Mouse (Mus musculus) small intestine, adult 2 months (tissue): ENCODE measurements around the gene Cpsf6. TPM values are rescaled to one million over a fixed set of nuclear protein-coding genes. Genes with fewer than 3 reads are reported as not detected.

Experiments
- H3K27ac ChIP-seq: fragments of 200-500 bp; 2 replicates; pipeline ENCODE4 v1.5.1; 2012; ENCODE audit warnings: low read depth, low read length, control low read depth, inconsistent platforms; ENCODE audit not compliant: insufficient read depth
- H3K27me3 ChIP-seq: fragments of 200-500 bp; 2 replicates; pipeline ENCODE4 v1.6.1; 2012; ENCODE audit warnings: mild to moderate bottlenecking, moderate library complexity, low read length, inconsistent platforms; ENCODE audit not compliant: control insufficient read depth, insufficient read depth
- H3K36me3 ChIP-seq: fragments of 200-500 bp; 2 replicates; pipeline ENCODE4 v1.6.1; 2012; ENCODE audit warnings: mild to moderate bottlenecking, low read length, control low read depth, inconsistent platforms; ENCODE audit not compliant: control insufficient read depth, insufficient read depth
- H3K4me1 ChIP-seq: fragments of 200-500 bp; 2 replicates; pipeline ENCODE4 v1.6.1; 2012; ENCODE audit warnings: low read length, inconsistent platforms, mixed read lengths; ENCODE audit not compliant: control insufficient read depth, insufficient read depth, insufficient read length
- H3K4me3 ChIP-seq: fragments of 200-500 bp; 2 replicates; pipeline ENCODE4 v1.5.1; 2012; ENCODE audit warnings: low read depth, mild to moderate bottlenecking, control low read depth, inconsistent platforms, low read length, moderate library complexity
- CTCF ChIP-seq: fragments of 200-500 bp; IDR thresholded peaks from 2 replicates; pipeline ENCODE4 v1.5.1; 2012; ENCODE audit warnings: low read depth, mild to moderate bottlenecking, control low read depth, inconsistent platforms, low read length, moderate library complexity, mixed read lengths; ENCODE audit not compliant: insufficient replicate concordance, insufficient read length; ENCODE audit errors: extremely low read depth
- POLR2A ChIP-seq: fragments of 200-500 bp; IDR thresholded peaks from 2 replicates; pipeline ENCODE4 v1.6.1; 2012; ENCODE audit warnings: low read depth, mild to moderate bottlenecking, control low read depth, inconsistent platforms, low read length, moderate library complexity
- WGBS: fragments of 180-500 bp; shearing (Covaris S2); methylation state at CpG from one replicate; pipeline ENCODE4 v1.1.7; 2018; 5-methylcytosine and 5-hydroxymethylcytosine counted together
- polyA plus RNA-seq: library from polyadenylated mRNA; depleted of rRNA; stranded (reverse); fragments of >200 nt; gene quantifications from 2 replicates; pipeline ENCODE4 v1.2.3, GENCODE M21; 2012

The Cpsf6 gene
- polyA plus RNA-seq, 1 experiment: 36.6 TPM

DNA sequence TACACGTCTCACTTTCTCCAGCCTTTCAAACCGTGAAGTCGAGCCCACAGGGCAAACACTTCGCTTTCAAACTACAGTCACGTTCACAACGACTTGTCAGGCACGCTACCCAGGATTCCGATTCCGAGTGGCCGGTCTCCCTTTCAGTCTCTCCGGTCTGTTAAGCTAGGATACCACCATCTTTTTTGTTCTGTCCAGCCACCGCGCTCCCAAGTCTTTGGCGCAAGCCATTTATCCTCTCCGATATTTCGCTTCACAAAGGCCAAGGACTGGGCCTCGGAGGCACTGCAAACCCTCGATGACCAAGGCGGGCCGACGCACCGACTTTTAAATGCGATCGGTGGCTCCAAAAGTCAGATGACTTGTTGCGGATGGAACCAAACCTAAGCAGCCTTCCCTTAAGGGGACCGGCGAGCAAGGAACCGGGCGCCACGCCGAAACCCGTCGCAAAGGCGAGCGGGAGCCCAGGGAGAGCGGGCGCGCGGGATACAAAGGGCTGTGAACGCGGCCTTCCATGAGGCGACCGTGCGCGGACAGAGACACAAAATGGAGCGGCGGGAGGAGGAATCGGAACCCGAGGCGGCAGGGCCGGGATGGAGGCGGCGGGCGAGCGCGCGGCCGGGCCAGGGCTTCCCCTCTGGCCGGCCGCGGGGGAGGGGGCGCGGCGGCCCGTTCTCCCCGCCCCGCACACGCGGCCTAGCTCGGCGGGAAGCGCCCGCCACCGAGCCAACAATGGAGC, 3.8 kb downstream of the Cpsf6 start:
- Histone ChIP-seq H3K27me3 (no peaks in the 10 kb centered on the region), H3K36me3 (no peaks in the 10 kb centered on the region), H3K4me1 (peaks cover 2% of the 10 kb centered on the region; the same call in 1 of the 2 replicates), H3K27ac (peak overlapping the region; percentile 58), H3K4me3 (peak overlapping the region; percentile 80)
- TF ChIP-seq POLR2A: no peak
- TF ChIP-seq CTCF: no peak
- under 1% methylated on average over 74 of the region's 74 CpGs for WGBS

DNA sequence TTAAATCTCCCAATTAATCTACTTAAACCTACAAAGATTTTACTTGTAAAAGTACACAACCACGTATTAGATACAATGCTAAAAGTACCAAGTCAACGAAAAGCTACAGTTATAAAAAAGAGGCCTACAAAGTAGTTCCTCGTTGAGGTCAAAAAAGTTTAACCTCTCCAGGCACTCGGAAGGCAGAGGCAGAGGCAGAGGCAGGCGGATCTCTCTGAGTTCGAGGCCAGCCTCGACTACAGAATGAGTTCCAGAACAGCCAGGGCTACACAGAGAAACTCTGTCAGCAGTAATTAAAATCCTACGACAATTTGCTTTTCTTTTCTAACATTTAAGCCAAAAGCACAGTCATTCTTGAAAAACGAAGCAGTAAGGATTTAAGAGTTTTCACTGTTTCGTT, 4.7 kb downstream of the Cpsf6 start:
- Histone ChIP-seq H3K4me1 (peaks cover 2% of the 10 kb centered on the region; the same call in 1 of the 2 replicates), H3K27ac (no peak overlapping the region), H3K4me3 (peak overlapping the region; percentile 39), H3K36me3 (no peaks in the 10 kb centered on the region), H3K27me3 (no peaks in the 10 kb centered on the region)
- WGBS: 9% methylated on average over 10 of the region's 10 CpGs
- TF ChIP-seq CTCF (no peak), POLR2A (no peak)

DNA sequence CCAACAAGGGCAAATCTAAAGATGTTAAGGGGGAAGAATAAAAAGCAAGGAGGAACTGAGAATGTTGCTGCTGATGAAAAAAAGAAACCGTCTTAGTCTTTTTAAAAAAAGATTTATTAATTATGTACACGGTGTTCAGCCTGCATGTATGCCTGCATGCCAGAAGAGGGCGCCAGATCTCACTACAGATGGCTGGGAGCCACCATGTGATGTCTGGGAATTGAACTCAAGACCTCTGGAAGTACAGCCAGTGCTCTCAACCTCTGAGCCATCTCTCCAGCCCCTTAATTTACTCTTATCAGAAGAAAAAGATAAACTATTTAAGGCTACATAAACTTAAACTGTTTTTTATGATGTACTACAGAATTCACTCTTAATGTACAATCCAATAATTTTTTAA, 16.7 kb downstream of the Cpsf6 start:
- Histone ChIP-seq H3K27me3 (no peaks in the 10 kb centered on the region), H3K4me3 (no peak overlapping the region), H3K27ac (no peak overlapping the region), H3K4me1 (no peaks in the 10 kb centered on the region), H3K36me3 (peaks cover 42% of the 10 kb centered on the region)
- TF ChIP-seq CTCF (peak; percentile 88; the same call in 1 of the 2 replicates), POLR2A (no peak)
- 10% methylated on average over 3 of the region's 3 CpGs for WGBS

DNA sequence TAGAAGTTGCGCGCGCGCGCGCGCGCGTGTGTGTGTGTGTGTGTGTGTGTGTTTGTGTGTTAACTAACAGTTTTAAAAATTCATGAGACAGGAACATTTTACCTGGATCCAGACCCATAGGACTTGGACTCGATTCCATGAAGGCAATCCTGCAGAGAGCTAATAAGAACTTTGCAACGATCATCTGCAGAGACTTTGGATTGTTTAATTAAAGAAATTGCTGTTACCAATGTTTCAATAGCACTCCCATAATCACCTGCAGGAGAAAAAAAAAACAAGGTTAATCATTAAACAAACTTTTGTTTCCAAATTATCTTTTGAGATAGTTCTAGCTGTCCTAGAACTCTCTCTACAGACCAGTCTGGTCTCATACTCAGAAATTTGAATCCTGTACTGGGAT, 20.9 kb downstream of the Cpsf6 start:
- Histone ChIP-seq H3K27ac (no peak overlapping the region), H3K27me3 (no peaks in the 10 kb centered on the region), H3K4me3 (no peak overlapping the region), H3K4me1 (no peaks in the 10 kb centered on the region), H3K36me3 (peaks cover 48% of the 10 kb centered on the region)
- 75% methylated on average over 11 of the region's 11 CpGs for WGBS
- TF ChIP-seq POLR2A (no peak), CTCF (no peak)

DNA sequence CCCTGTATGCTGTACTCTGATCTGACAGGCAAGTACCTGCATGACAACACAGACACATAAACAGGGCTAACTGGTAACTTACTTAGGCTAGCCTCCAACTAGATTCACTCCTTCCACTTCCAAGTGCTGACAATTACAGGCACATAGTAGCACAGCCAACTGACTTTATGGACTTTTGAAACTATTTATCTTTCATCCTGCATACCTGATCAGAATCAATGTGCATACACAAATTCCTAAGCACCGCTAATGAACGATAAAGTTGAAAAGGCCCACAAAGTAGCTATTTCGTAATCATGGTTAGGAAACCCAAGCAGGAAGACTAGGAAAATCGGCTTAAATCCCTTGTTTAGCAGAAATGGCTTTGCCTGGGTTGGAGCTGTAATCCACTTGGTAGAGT, 36.8 kb downstream of the Cpsf6 start:
- Histone ChIP-seq H3K36me3 (peaks cover 5% of the 10 kb centered on the region; the same call in 1 of the 2 replicates), H3K27ac (no peak overlapping the region), H3K4me1 (no peaks in the 10 kb centered on the region), H3K4me3 (no peak overlapping the region), H3K27me3 (no peaks in the 10 kb centered on the region)
- TF ChIP-seq CTCF (no peak), POLR2A (no peak)
- 47% methylated on average over 4 of the region's 4 CpGs for WGBS

DNA sequence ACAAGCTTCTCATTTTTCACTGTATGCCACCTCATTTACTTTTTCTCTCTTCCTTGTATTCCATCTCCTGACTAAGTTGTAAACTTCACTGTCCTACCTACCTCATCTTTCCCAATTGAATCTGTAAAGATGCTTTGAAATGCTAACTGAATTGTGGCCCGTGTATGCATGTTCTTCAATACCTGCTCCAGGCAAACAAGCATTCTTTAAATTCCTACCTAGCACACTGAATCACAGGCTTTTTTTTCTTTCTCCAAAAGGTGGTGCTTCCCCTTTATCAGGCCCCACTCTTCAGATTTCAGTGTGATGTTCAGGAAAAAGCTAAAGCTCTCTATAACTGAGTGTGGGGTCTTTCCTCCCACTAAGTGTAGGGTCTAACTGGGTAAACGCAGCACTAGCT, 37.4 kb downstream of the Cpsf6 start:
- Histone ChIP-seq H3K4me1 (no peaks in the 10 kb centered on the region), H3K4me3 (no peak overlapping the region), H3K27ac (no peak overlapping the region), H3K36me3 (peaks cover 5% of the 10 kb centered on the region; the same call in 1 of the 2 replicates), H3K27me3 (no peaks in the 10 kb centered on the region)
- no peak for TF ChIP-seq POLR2A
- no peak for TF ChIP-seq CTCF
- WGBS: 78% methylated on average over 2 of the region's 2 CpGs

DNA sequence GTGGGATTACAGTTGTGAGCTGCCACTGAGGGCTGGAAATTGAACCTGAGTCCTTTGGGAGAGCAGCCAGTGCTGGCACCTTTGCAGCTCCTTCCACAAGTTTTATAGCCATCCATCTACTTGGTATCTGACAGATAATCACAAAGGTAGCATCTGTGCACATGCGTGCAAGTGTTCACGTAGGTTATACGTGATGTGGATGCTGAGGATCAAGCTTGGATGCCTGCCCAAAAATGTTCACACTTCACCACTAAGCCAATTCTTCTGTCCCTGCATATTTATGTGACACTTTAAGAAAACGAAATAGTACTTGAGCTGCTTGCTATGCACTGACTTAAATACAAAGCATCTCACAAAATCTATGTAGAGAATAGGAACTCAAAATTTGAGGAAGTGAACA, 38.8 kb downstream of the Cpsf6 start:
- H3K36me3 ChIP-seq: 0 out of 2 replicates have a peak, but pooled peaks cover 2% of the 10 kb centered on the region
- H3K27me3 ChIP-seq: no peaks in the 10 kb centered on the region
- WGBS: 70% methylated on average over 4 of the region's 4 CpGs
- no peaks in the 10 kb centered on the region for H3K4me1 ChIP-seq
- H3K27ac ChIP-seq: no peak overlapping the region
- H3K4me3 ChIP-seq: no peak overlapping the region
- TF ChIP-seq CTCF (no peak), POLR2A (no peak)
